Mouse (Mus musculus) lung, adult 2 months (tissue): ENCODE measurements around the gene Csf1.

Source experiments
- CTCF ChIP-seq: fragments of 200-500 bp; IDR thresholded peaks from 2 replicates; pipeline ENCODE4 v1.5.1; 2011; ENCODE audit warnings: mild to moderate bottlenecking, low read length, control low read depth; ENCODE audit not compliant: insufficient read depth
- POLR2A ChIP-seq: fragments of 200-500 bp; IDR thresholded peaks from 2 replicates; pipeline ENCODE4 v1.6.1; 2011; ENCODE audit warnings: low read depth, mild to moderate bottlenecking, control low read depth, low read length, borderline replicate concordance; ENCODE audit errors: extremely low read depth

DNA sequence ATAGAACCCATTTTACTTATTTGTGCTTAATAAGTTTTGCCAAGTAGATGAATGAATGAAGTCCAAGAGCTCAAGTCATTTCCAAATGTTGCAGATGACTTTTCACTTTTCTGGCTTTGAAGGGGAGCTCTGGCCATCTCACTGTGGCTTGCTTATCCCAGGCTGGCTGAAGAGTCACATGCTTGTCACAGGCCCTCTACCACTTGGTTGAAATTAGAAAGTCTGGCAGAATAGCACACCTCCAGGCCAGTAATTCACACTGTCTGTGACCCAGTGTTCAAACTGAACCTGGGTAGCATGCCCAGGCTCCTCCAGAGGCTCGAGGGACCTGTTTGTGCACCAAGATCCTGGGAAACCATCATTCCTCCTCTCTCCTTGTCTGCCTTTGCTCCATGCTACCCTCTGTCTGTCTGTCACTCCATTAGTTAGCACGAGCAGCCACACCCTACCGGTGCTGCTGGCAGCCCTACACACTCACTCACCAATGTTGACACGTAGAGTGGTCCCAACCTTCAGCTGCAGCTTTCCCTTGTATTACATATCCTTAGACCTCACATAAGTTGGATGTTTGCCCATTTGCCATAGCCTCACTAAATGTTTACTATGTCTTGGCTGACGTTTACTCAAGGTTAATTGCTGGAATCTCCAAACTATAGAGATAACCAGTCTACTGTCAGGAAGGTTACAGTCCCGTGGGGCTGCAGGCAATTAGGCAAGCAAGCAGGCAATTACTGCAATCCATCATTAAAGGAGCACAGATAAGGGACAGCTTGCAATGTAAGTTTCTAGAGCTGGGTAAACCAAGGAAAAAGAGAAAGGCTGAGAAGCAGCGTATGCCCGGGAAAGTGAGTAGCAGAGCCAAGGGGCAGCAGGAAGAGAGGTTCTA lies 8.1 kb upstream of the Csf1 start:
- TF ChIP-seq POLR2A (no peak), CTCF (no peak)
